Mouse (Mus musculus) erythroblast, embryonic 14.5 days (primary cell): ENCODE results near the gene Tm9sf3. TPM values are rescaled to one million over a fixed set of nuclear protein-coding genes. Genes with fewer than 3 reads are reported as not detected.

Experiments
- H3K27me3 ChIP-seq: 2 replicates; pipeline ENCODE4 v1.6.1; 2012; ENCODE audit warnings: inconsistent platforms; ENCODE audit not compliant: control insufficient read depth
- H3K36me3 ChIP-seq: 2 replicates; pipeline ENCODE4 v1.6.1; 2012; ENCODE audit warnings: mild to moderate bottlenecking, inconsistent platforms; ENCODE audit not compliant: control insufficient read depth
- H3K4me1 ChIP-seq: 2 replicates; pipeline ENCODE4 v1.6.1; 2012; ENCODE audit warnings: inconsistent platforms; ENCODE audit not compliant: control insufficient read depth
- H3K4me3 ChIP-seq: replicated peaks from 2 replicates; pipeline ENCODE3; 2012; ENCODE audit warnings: moderate library complexity, mild to moderate bottlenecking, inconsistent platforms
- H3K9me3 ChIP-seq: 2 replicates; pipeline ENCODE4 v1.6.1; 2012; ENCODE audit warnings: low read length, inconsistent platforms, mixed read lengths; ENCODE audit not compliant: control insufficient read depth
- GATA1 ChIP-seq: IDR thresholded peaks from 2 replicates; pipeline ENCODE4 v1.6.1; 2012; ENCODE audit warnings: low read length, inconsistent platforms, mixed read lengths
- TAL1 ChIP-seq: IDR thresholded peaks from 3 replicates; pipeline ENCODE4 v1.6.1; 2012; ENCODE audit warnings: low read length, inconsistent platforms, mixed read lengths
- polyA plus RNA-seq: library from polyadenylated mRNA; stranded (reverse); fragments of >175 nt; gene quantifications from 2 replicates; pipeline ENCODE4 v1.2.3, GENCODE M21; 2012

Gene Tm9sf3
- polyA plus RNA-seq, 1 experiment: 0.39 TPM

DNA sequence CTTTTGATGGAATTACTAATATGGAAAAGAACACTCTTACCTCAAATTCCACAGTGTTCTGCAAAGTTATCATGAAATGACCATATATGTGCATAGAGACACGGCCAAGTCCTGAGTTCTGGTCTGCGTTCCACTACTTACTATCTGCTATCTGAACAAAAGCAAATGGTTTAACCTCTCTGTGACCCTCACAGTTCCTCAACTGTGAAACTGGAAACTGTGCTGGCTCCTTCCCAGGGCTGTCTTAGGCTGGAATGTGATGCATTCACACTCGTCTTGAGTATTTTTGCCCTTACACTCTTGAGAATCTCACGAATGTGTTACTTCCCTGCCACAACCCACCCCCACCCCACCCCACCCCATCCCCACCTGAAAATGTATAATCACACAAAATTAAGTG, 14.8 kb downstream of the Tm9sf3 start:
- TF ChIP-seq GATA1: no peak
- no peak for TF ChIP-seq TAL1
- no peak overlapping the region for H3K4me3 ChIP-seq
- no peaks in the 10 kb centered on the region for H3K9me3 ChIP-seq
- no peaks in the 10 kb centered on the region for H3K4me1 ChIP-seq
- H3K27me3 ChIP-seq: no peaks in the 10 kb centered on the region
- H3K36me3 ChIP-seq: peaks cover 46% of the 10 kb centered on the region

DNA sequence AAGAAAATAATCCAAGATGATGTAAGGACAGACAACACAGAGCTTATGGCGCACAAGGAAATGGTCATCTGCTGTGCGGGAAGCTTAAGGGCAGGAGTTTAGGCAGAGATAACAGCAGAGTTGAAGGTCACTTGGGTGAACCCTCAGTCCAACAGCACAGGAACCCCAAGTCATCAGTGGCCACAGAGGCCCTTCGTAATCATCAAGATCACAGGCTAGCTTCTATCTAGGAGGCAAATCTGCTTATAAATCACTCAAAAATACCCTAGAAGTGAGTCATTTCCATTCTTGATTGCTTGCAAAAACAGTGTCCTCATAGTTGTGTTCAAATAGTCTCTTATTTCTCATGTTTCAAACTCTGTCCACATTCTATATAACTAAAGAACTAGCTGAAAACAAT, 15.5 kb downstream of the Tm9sf3 start:
- Histone ChIP-seq H3K4me3 (no peak overlapping the region), H3K36me3 (peaks cover 45% of the 10 kb centered on the region), H3K9me3 (no peaks in the 10 kb centered on the region), H3K4me1 (no peaks in the 10 kb centered on the region), H3K27me3 (no peaks in the 10 kb centered on the region)
- TF ChIP-seq GATA1 (no peak), TAL1 (no peak)

DNA sequence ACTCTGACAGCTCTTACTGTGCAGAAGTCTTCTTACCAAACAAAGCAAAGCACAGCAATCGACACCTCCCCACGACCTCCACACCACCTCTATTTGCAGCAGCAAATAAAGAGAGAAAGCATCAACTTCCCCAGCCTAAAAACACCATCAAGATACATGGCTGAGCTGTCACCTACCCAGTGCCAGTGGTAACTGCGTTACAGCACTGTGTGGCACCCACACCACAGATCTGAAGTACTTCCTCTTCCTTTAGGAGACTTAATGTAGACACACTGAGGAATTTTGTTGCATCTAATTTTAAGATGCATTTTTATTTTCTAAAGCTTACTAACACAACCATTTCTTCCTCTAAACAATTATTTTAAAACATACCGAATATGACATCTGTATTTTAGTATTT, 17.5 kb downstream of the Tm9sf3 start:
- H3K36me3 ChIP-seq: peaks cover 59% of the 10 kb centered on the region

DNA sequence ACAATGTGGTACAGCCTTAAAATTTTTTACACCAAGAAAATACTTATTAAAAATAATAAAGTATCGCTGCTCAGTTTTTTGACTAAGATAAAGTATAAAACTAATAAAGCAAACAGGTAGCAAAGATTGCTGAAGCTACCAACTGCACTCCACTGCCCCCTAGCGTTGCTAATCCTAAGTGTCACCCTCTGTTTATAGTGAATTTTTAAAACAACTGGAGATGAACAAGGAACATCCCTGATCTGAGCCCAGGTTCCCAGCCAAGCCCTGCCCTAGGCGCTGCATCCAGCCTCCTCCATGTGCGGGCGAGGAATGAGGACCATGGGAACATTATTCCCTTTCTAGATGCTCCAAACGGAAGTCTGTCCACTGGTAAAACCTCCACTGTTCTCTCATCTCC, 19.2 kb downstream of the Tm9sf3 start:
- H3K4me3 ChIP-seq: no peak overlapping the region
- H3K27me3 ChIP-seq: no peaks in the 10 kb centered on the region
- H3K4me1 ChIP-seq: no peaks in the 10 kb centered on the region
- TF ChIP-seq TAL1 (no peak), GATA1 (no peak)
- H3K36me3 ChIP-seq: peaks cover 67% of the 10 kb centered on the region
- H3K9me3 ChIP-seq: no peaks in the 10 kb centered on the region

More for the DNA sequence above, 17.5 kb downstream of the Tm9sf3 start:
- no peaks in the 10 kb centered on the region for H3K4me1 ChIP-seq
- no peaks in the 10 kb centered on the region for H3K27me3 ChIP-seq
- H3K4me3 ChIP-seq: no peak overlapping the region
- H3K9me3 ChIP-seq: no peaks in the 10 kb centered on the region
- TF ChIP-seq TAL1 (no peak), GATA1 (no peak)

DNA sequence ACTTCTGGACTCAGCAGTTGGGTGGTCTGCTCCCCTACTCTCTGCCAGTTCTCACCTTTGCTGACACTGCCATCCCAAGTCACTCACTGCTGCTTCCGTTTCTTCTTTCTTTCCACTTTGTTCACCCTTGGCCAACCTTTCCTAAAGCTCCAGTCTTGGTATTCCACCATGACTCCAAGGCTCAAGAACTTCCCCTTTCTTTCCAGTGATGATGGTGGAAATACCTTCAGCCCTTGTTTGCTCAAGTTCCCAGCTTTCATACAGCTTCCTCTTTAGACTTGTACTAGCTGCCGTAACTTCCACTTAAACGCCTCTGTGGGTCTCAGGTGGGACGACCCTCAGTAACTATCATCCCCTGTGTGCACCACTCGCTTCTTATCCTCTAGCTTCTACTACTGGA, 21.8 kb downstream of the Tm9sf3 start:
- TF ChIP-seq TAL1 (no peak), GATA1 (no peak)
- Histone ChIP-seq H3K9me3 (no peaks in the 10 kb centered on the region), H3K36me3 (peaks cover 72% of the 10 kb centered on the region), H3K4me3 (no peak overlapping the region), H3K27me3 (no peaks in the 10 kb centered on the region), H3K4me1 (no peaks in the 10 kb centered on the region)

DNA sequence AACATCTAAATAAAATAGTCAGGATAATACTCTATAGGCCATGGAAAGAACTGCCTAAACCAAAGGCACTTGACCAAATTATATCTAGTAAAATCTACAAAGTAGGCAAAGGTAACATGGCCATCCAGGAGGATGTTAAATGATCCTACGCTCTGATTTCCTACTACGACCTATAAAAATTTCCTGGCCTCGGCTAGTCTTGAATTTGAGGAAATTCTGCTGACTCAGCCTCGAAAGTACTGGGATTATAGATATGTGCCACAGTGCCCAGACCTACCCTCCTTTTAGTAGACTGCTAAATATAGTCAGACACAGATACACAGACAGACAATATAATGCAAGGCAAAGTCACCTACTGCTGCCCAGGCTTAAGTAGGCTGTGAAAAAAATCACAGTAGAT, 30.1 kb downstream of the Tm9sf3 start:
- TF ChIP-seq GATA1 (no peak), TAL1 (no peak)
- Histone ChIP-seq H3K9me3 (no peaks in the 10 kb centered on the region), H3K36me3 (peaks cover 81% of the 10 kb centered on the region), H3K27me3 (no peaks in the 10 kb centered on the region), H3K4me1 (no peaks in the 10 kb centered on the region), H3K4me3 (no peak overlapping the region)

DNA sequence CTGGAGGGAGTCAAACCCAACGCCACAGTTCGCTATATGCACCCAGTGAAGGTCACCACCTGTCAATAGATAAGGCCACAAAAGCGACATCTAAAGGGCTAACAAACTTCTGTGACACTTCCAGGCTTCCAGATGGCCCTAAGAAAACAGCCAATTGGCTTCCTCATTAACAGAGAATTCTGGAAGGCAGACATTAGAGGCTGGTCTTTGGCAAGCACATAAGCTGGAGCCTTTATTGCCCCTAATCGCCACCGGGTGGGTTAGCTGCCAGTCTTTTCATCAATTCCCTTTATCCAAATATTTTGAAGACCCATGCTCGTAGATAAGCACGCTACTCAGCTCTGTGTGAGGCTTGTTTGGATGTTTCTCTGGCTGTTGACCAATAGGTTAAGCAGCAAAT, 55.5 kb downstream of the Tm9sf3 start:
- H3K36me3 ChIP-seq: peaks cover 14% of the 10 kb centered on the region
- TF ChIP-seq GATA1: no peak
- TF ChIP-seq TAL1: no peak
- no peaks in the 10 kb centered on the region; the same call in 1 of the 2 replicates for H3K4me1 ChIP-seq
- H3K27me3 ChIP-seq: peaks cover 40% of the 10 kb centered on the region
- H3K9me3 ChIP-seq: no peaks in the 10 kb centered on the region
- no peak overlapping the region for H3K4me3 ChIP-seq

DNA sequence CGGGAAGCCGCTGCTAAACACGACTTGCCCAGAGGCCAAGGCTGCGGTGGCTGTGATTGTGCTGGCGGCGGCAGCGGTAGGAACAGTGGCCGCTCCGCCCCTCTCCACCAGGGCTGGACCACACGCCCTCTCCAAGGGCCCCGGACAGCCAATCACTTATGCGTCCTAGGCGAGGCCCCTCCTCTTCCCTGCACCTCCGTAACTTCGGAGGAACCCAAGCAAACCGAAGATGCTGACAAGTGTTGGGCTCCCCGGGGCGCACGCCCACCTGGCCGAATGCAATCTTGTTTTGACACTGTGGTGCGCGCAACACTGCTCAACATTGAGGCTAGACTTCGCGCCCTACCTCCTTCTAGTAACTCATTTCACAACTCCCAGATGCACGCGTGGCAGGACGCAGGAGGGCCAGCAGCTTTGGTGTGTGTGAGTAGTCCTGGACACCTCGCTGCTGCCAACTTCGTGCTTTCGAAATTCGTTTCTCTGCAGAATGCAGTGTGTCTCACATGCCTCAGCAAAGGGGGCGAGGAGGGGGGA, 56.9 kb downstream of the Tm9sf3 start, which contains the start of gene Tll2:
TSS of gene Tll2 (minus strand) at position 25 of the 534 bp plus-strand sequence.
- no peaks in the 10 kb centered on the region; the same call in 1 of the 2 replicates for H3K4me1 ChIP-seq
- H3K9me3 ChIP-seq: no peaks in the 10 kb centered on the region
- no peak for TF ChIP-seq GATA1
- no peak for TF ChIP-seq TAL1
- H3K36me3 ChIP-seq: peaks cover 5% of the 10 kb centered on the region
- peaks cover 40% of the 10 kb centered on the region for H3K27me3 ChIP-seq
- H3K4me3 ChIP-seq: no peak within 1 kb of the TSS

DNA sequence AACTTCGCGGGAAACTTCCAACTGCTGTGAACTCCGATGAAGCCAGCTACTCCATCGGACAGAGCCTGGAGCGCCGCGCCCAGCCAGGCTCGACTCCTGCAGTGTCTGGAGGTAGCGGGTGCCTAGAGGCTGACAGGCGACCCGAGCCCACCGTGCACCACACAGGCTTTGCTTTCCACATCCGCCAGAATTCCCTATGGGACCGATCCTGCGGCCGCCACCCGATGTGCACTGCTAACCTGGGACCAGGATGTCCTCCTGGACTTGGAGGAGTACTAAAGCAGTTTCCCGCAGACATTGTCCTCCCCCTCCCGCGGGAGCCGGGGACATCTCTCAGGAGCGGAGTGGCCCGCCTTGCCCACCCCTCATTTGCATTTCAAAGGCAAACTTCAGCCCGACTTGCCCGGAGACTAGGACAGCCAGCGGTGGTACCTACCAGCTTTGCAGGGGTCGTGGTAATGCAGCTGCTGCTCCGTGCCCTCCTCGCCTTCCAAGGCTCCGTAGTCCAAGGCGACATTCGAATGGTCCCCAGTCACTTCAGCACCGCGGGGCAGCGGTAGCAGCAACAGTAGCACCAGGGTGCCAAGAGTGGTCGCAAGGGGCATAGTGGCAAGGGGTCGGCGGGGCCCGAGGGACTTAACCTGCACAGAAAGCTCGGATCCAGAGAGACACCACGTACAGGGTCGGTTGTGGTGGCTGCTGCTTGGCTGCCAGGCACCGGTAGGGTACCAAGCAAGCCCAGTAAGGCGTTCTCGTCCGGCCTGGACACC, 57.6 kb downstream of the Tm9sf3 start:
- H3K4me1 ChIP-seq: no peaks in the 10 kb centered on the region; the same call in 1 of the 2 replicates
- H3K36me3 ChIP-seq: peaks cover 4% of the 10 kb centered on the region
- no peaks in the 10 kb centered on the region for H3K9me3 ChIP-seq
- peaks cover 40% of the 10 kb centered on the region for H3K27me3 ChIP-seq
- TF ChIP-seq GATA1: no peak
- TF ChIP-seq TAL1: no peak
- no peak overlapping the region for H3K4me3 ChIP-seq
